Mouse (Mus musculus) megakaryocyte, embryonic 14.5 days (primary cell): ENCODE measurements around the gene Serpine1.

ENCODE experiments used
- FLI1 ChIP-seq: IDR thresholded peaks from 2 replicates; pipeline ENCODE4 v1.6.1; 2012; ENCODE audit warnings: low read length, inconsistent platforms, mixed read lengths
- GATA1 ChIP-seq: IDR thresholded peaks from 3 replicates; pipeline ENCODE4 v1.6.1; 2012; ENCODE audit warnings: mixed read lengths, low read length, inconsistent platforms, borderline replicate concordance

DNA sequence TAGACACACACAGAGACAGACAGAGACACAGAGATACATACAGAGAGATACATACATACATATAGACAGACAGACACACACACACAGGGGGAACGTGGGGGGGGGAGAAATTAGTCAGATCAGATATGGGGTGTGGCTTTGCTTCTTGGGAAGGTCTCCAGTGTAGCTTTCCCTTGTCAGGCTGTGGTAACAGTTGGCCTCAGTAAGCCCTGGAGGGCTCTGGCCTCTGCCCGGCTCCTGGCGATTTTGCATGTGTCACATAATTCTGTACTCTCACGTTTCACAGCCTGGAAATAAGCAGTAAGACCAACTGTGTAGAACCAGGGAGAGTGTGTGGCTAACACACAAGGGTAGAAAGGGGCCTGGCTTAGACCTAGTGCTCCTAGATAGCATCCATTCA, 28.6 kb upstream of the Serpine1 start:
- TF ChIP-seq FLI1, result no peak
- TF ChIP-seq GATA1, result no peak
